Comparison of ENCODE assay signal across 8 mouse cellular contexts in genomic region chr10:6980236-6980635, GRCm38 (mm10).
DNase-seq lines count a peak whose midpoint lies in the region; ATAC-seq lines count a peak whose summit lies in the region.

No protein-coding gene starts in this region.

- H3K9me3 ChIP-seq in limb, embryonic 11.5 days (ENCODE audit: control insufficient read depth, low read length), result no peaks in the 10 kb centered on the region
- H3K9me3 ChIP-seq in stomach, embryonic 15.5 days, result no peaks in the 10 kb centered on the region

- DNase-seq in embryo, embryonic 11 days, result peak; percentile 12
- DNase-seq in embryo, embryonic 10.5 days (ENCODE audit: low spot score), result no peak
- peak; percentile 39 for DNase-seq in right cerebral cortex, adult 18-20 months
- no peak for DNase-seq in right cerebral cortex, postnatal 36 days (ENCODE audit: low spot score in 2 of 2)
- DNase-seq in limb, embryonic 11.5 days (ENCODE audit: low spot score), result no peak
- no peak for DNase-seq in Muller cell, postnatal 12 days (ENCODE audit: inconsistent ontology term)
- DNase-seq in ovary, postnatal 36 days (ENCODE audit: low spot score), result no peak

- no peaks in the 10 kb centered on the region for H3K27me3 ChIP-seq in limb, embryonic 11.5 days (ENCODE audit: control insufficient read depth, insufficient read depth, low read length)
- no peaks in the 10 kb centered on the region for H3K27me3 ChIP-seq in stomach, embryonic 15.5 days (replicated peaks)

- H3K4me1 ChIP-seq in limb, embryonic 11.5 days (ENCODE audit: control insufficient read depth, insufficient read depth, low read length), result no peaks in the 10 kb centered on the region
- no peaks in the 10 kb centered on the region for H3K4me1 ChIP-seq in stomach, embryonic 15.5 days

- 0 out of 2 replicates have a peak overlapping the region, but pooled peaks have one; percentile 27 for H3K9ac ChIP-seq in limb, embryonic 11.5 days (ENCODE audit: low read length)
- no peak overlapping the region for H3K9ac ChIP-seq in stomach, embryonic 15.5 days

- peak overlapping the region; percentile 20; the same call in 1 of the 2 replicates for H3K4me2 ChIP-seq in limb, embryonic 11.5 days (ENCODE audit: low read depth, severe bottlenecking)
- H3K4me2 ChIP-seq in stomach, embryonic 15.5 days, result peak overlapping the region; percentile 39; the same call in 1 of the 2 replicates

- H3K27ac ChIP-seq in limb, embryonic 11.5 days (replicated peaks; ENCODE audit: low read depth, low read length), result no peak overlapping the region
- no peak overlapping the region for H3K27ac ChIP-seq in stomach, embryonic 15.5 days

- ATAC-seq in limb, embryonic 11.5 days (ENCODE audit: insufficient number of reproducible peaks, low FRiP score, low TSS enrichment, low read depth), result no peak
- ATAC-seq in stomach, embryonic 15.5 days (ENCODE audit: insufficient read depth, low FRiP score, low read depth), result no peak

- no peak overlapping the region for H3K4me3 ChIP-seq in limb, embryonic 11.5 days (ENCODE audit: low read depth, low read length)
- H3K4me3 ChIP-seq in stomach, embryonic 15.5 days (replicated peaks), result no peak overlapping the region; the same call in 1 of the 2 replicates

- no peaks in the 10 kb centered on the region for H3K36me3 ChIP-seq in limb, embryonic 11.5 days (ENCODE audit: control insufficient read depth, insufficient read depth, low read length)
- no peaks in the 10 kb centered on the region for H3K36me3 ChIP-seq in stomach, embryonic 15.5 days

- WGBS in limb, embryonic 11.5 days, result 26% methylated on average over 6 of the region's 6 CpGs
- WGBS in stomach, embryonic 15.5 days, result 17% methylated on average over 6 of the region's 6 CpGs

Comparison
In these comparisons a context has a peak if more than half of its experiments do, and no peak if none do; other contexts are left out.
1. DNase-seq: peak in embryo, embryonic 11 days (single experiment) and right cerebral cortex, adult 18-20 months (single experiment); none in embryo, embryonic 10.5 days (single experiment), right cerebral cortex, postnatal 36 days (0 of 2), limb, embryonic 11.5 days (single experiment), Muller cell, postnatal 12 days (single experiment) and ovary, postnatal 36 days (single experiment).